Mouse (Mus musculus) megakaryocyte, embryonic 14.5 days (primary cell): ENCODE results near the gene Ltbp2.

Source experiments
- FLI1 ChIP-seq: IDR thresholded peaks from 2 replicates; pipeline ENCODE4 v1.6.1; 2012; ENCODE audit warnings: low read length, inconsistent platforms, mixed read lengths
- GATA1 ChIP-seq: IDR thresholded peaks from 3 replicates; pipeline ENCODE4 v1.6.1; 2012; ENCODE audit warnings: mixed read lengths, low read length, inconsistent platforms, borderline replicate concordance

DNA sequence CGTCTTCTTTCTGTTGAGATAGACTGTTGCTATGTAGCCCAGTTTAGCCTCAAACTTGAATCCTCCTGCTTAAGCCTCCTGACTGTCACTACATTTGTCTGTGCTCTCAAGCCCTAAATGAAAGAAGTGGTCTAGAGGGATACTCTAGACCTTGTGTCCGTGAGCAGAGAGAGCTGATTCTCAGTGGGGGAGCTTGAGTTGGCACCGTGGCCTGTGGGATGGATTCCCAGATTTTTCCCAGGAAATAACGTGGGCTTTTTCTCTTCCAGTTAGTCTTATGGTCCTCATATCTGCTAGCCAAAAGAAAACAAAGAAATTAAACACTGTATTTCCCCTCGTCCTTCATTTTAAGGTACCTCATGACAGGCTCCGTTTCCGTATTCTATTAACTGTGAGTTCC is 24.0 kb upstream of the Ltbp2 start:
- no peak for TF ChIP-seq GATA1
- no peak for TF ChIP-seq FLI1
